Mouse (Mus musculus): Measurements from ENCODE around the gene Tbpl1. TPM values are rescaled to one million over a fixed set of nuclear protein-coding genes. Genes with fewer than 3 reads are reported as not detected.

Gene Tbpl1
- polyA plus RNA-seq, 1 experiment: 39.2 TPM

- Histone ChIP-seq H3K4me3 (ENCODE audit: insufficient read depth, low read length) (no peak overlapping the region), H3K4me1 (ENCODE audit: control insufficient read depth, insufficient read depth, low read length) (peaks cover 21% of the 10 kb centered on the region), H3K27ac (ENCODE audit: insufficient read depth, low read depth, low read length) (no peak overlapping the region)
- TF ChIP-seq POLR2A (IDR thresholded peaks at IDR 0.05; ENCODE audit: borderline replicate concordance, low read depth, low read length) (no peak), CTCF (IDR thresholded peaks at IDR 0.05; ENCODE audit: low read depth, low read length) (no peak)
These were observed 14.2 kb upstream of the Tbpl1 start for GRCm38 (mm10) chr10:22745922-22746321.

- H3K4me1 ChIP-seq (ENCODE audit: control insufficient read depth, insufficient read depth, low read length): peaks cover 25% of the 10 kb centered on the region
- TF ChIP-seq CTCF (IDR thresholded peaks at IDR 0.05; ENCODE audit: low read depth, low read length) (no peak), POLR2A (IDR thresholded peaks at IDR 0.05; ENCODE audit: borderline replicate concordance, low read depth, low read length) (no peak)
- peak overlapping the region; percentile 76 for H3K4me3 ChIP-seq (ENCODE audit: insufficient read depth, low read length)
- H3K27ac ChIP-seq (ENCODE audit: insufficient read depth, low read depth, low read length): peak overlapping the region; percentile 91
These were observed 443 bp upstream of the Tbpl1 start for GRCm38 (mm10) chr10:22732181-22732580.

GRCm38 (mm10) chr10:22730992-22731271 is 806 bp downstream of the Tbpl1 start:
- peaks cover 27% of the 10 kb centered on the region for H3K4me1 ChIP-seq (ENCODE audit: control insufficient read depth, insufficient read depth, low read length)
- H3K27ac ChIP-seq (ENCODE audit: insufficient read depth, low read depth, low read length): peak overlapping the region; percentile 51
- H3K4me3 ChIP-seq (ENCODE audit: insufficient read depth, low read length): peak overlapping the region; percentile 80
- TF ChIP-seq CTCF (IDR thresholded peaks at IDR 0.05; ENCODE audit: low read depth, low read length): no peak
- TF ChIP-seq POLR2A (IDR thresholded peaks at IDR 0.05; ENCODE audit: borderline replicate concordance, low read depth, low read length): no peak

- Histone ChIP-seq H3K4me1 (ENCODE audit: control insufficient read depth, insufficient read depth, low read length) (peaks cover 27% of the 10 kb centered on the region), H3K27ac (ENCODE audit: insufficient read depth, low read depth, low read length) (0 out of 2 replicates have a peak overlapping the region, but pooled peaks have one; percentile 5), H3K4me3 (ENCODE audit: insufficient read depth, low read length) (peak overlapping the region; percentile 80)
- TF ChIP-seq POLR2A (IDR thresholded peaks at IDR 0.05; ENCODE audit: borderline replicate concordance, low read depth, low read length) (no peak), CTCF (IDR thresholded peaks at IDR 0.05; ENCODE audit: low read depth, low read length) (no peak)
These were observed 1.3 kb downstream of the Tbpl1 start for GRCm38 (mm10) chr10:22730266-22730991.

- no peak overlapping the region for H3K27ac ChIP-seq (ENCODE audit: insufficient read depth, low read depth, low read length)
- H3K4me3 ChIP-seq (ENCODE audit: insufficient read depth, low read length): no peak overlapping the region
- H3K4me1 ChIP-seq (ENCODE audit: control insufficient read depth, insufficient read depth, low read length): peaks cover 33% of the 10 kb centered on the region
- TF ChIP-seq POLR2A (IDR thresholded peaks at IDR 0.05; ENCODE audit: borderline replicate concordance, low read depth, low read length) (no peak), CTCF (IDR thresholded peaks at IDR 0.05; ENCODE audit: low read depth, low read length) (no peak)
These were observed 3.5 kb downstream of the Tbpl1 start for GRCm38 (mm10) chr10:22728257-22728656.

GRCm38 (mm10) chr10:22726295-22726694 is 5.4 kb downstream of the Tbpl1 start:
- Histone ChIP-seq H3K27ac (ENCODE audit: insufficient read depth, low read depth, low read length) (no peak overlapping the region), H3K4me1 (ENCODE audit: control insufficient read depth, insufficient read depth, low read length) (peaks cover 39% of the 10 kb centered on the region), H3K4me3 (ENCODE audit: insufficient read depth, low read length) (no peak overlapping the region)
- TF ChIP-seq POLR2A (IDR thresholded peaks at IDR 0.05; ENCODE audit: borderline replicate concordance, low read depth, low read length) (no peak), CTCF (IDR thresholded peaks at IDR 0.05; ENCODE audit: low read depth, low read length) (no peak)

- H3K4me3 ChIP-seq (ENCODE audit: insufficient read depth, low read length): no peak overlapping the region
- no peak overlapping the region for H3K27ac ChIP-seq (ENCODE audit: insufficient read depth, low read depth, low read length)
- H3K4me1 ChIP-seq (ENCODE audit: control insufficient read depth, insufficient read depth, low read length): peaks cover 48% of the 10 kb centered on the region
- TF ChIP-seq POLR2A (IDR thresholded peaks at IDR 0.05; ENCODE audit: borderline replicate concordance, low read depth, low read length) (no peak), CTCF (IDR thresholded peaks at IDR 0.05; ENCODE audit: low read depth, low read length) (no peak)
These were observed 6.6 kb downstream of the Tbpl1 start for GRCm38 (mm10) chr10:22725166-22725565.

GRCm38 (mm10) chr10:22720781-22721529 is 10.8 kb downstream of the Tbpl1 start:
- no peak overlapping the region for H3K4me3 ChIP-seq (ENCODE audit: insufficient read depth, low read length)
- peak overlapping the region; percentile 79 for H3K27ac ChIP-seq (ENCODE audit: insufficient read depth, low read depth, low read length)
- TF ChIP-seq POLR2A (IDR thresholded peaks at IDR 0.05; ENCODE audit: borderline replicate concordance, low read depth, low read length) (no peak), CTCF (IDR thresholded peaks at IDR 0.05; ENCODE audit: low read depth, low read length) (no peak)
- peaks cover 43% of the 10 kb centered on the region for H3K4me1 ChIP-seq (ENCODE audit: control insufficient read depth, insufficient read depth, low read length)

- TF ChIP-seq CTCF (IDR thresholded peaks at IDR 0.05; ENCODE audit: low read depth, low read length) (no peak), POLR2A (IDR thresholded peaks at IDR 0.05; ENCODE audit: borderline replicate concordance, low read depth, low read length) (no peak)
- Histone ChIP-seq H3K4me3 (ENCODE audit: insufficient read depth, low read length) (no peak overlapping the region), H3K4me1 (ENCODE audit: control insufficient read depth, insufficient read depth, low read length) (peaks cover 39% of the 10 kb centered on the region)
These were observed 13.3 kb downstream of the Tbpl1 start for GRCm38 (mm10) chr10:22718475-22718874.

GRCm38 (mm10) chr10:22714520-22714919 is 17.2 kb downstream of the Tbpl1 start:
- Histone ChIP-seq H3K4me1 (ENCODE audit: control insufficient read depth, insufficient read depth, low read length) (peaks cover 10% of the 10 kb centered on the region), H3K27ac (ENCODE audit: insufficient read depth, low read depth, low read length) (no peak overlapping the region), H3K4me3 (ENCODE audit: insufficient read depth, low read length) (no peak overlapping the region)
- peak; percentile 73 for TF ChIP-seq CTCF (IDR thresholded peaks at IDR 0.05; ENCODE audit: low read depth, low read length)
- no peak for TF ChIP-seq POLR2A (IDR thresholded peaks at IDR 0.05; ENCODE audit: borderline replicate concordance, low read depth, low read length)

More at GRCm38 (mm10) chr10:22718475-22718874, 13.3 kb downstream of the Tbpl1 start:
- no peak overlapping the region for H3K27ac ChIP-seq (ENCODE audit: insufficient read depth, low read depth, low read length)
